Mouse (Mus musculus) left cerebral cortex, postnatal 25 days (tissue): Measurements from ENCODE around the gene Dnajc12. TPM values are rescaled to one million over a fixed set of nuclear protein-coding genes. Genes with fewer than 3 reads are reported as not detected.
"Not testable (repeated sequence)": the region's sequence is repeated elsewhere in the genome, so short reads cannot be mapped to it uniquely, and the experiment has no call there.

Source experiments
- DNase-seq, 2 experiments: peaks; one replicate each; pipeline ENCODE4 v3.0.0; 2022; ENCODE audit warnings: low spot score in 2 of 2, mixed read lengths in 1 of 2
- intact Hi-C: fragments of 180-260 bp; cut with DNase I; formaldehyde crosslinking; loops from one replicate; pipeline ENCODE4 v1.15.1; 2025
- total RNA-seq, 2 experiments: library from RNA; stranded (reverse); gene quantifications; 2 replicates each; pipeline ENCODE4 v1.2.3; 2021

Gene Dnajc12
- total RNA-seq, 2 experiments from 2014 or later, result 17.9 to 20.2 TPM

DNA sequence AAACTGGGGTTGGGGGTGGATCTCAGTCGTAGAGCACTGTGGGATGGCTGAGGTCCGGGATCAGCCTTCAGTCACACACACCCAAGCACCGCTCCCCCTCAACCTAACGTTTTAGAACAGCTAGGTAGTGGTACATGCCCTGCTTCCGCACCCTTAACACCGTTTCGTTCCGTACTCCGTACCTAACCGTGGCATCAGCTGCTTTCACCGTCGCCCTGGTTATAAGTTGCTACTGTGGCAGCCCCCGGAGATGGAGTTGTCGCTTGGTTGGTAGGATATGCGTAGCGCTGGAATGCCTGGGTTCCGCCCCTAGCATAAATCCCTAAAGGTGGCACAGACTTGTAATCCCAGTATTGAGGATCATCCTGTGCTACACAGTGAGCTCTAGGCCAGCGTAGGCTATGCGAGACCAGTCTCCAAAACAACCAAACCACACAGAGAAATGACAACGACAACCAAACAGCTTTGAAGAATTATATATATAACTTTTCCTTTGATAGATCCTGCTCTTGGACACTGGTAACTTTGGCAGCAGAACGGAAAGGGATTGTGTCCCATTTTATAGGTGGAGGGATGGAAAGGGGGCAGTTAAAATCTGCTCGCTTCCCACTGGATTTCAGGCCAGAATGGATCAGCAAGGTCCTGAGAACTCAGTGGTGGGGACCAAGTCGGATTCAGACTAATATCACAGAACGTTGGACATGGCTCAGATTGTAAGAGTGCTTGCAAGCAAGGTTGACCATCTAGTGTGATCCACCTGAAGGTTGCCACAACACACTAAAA is 554 bp upstream of the Dnajc12 start, which contains the start of gene Sirt1:
Sirt1 (minus strand) TSS at position 207 of the 783 bp plus-strand sequence.
- DNase-seq, result peak; percentile 12 to 23
- intact Hi-C loops, result loop anchor here (1.0 to 5.0 kb wide), 3 partner anchors 42 to 139 kb away; partner anchors contain the start of gene Herc4

DNA sequence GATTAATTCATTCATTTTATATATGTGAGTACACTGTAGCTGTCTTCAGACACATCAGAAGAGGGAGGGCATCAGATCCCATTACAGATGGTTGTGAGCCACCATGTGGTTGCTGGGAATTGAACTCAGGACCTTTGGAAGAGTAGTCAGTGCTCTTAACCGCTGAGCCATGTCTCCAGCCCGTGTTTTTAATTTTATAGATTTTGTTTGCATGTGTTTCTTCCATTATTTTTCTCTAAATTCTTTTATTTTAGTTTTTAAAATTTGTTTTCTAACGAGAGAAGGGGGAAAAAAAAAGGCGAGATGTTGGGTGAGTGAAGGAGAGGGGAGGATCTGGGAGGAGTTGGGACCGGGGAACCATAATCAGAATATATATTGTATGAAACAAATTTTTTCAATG is 3.7 kb downstream of the Dnajc12 start:
- intact Hi-C loops, result loop anchor here (2.0 kb wide), 1 partner anchor 233 kb away; no protein-coding TSS in a partner anchor
- DNase-seq, result not testable (repeated sequence)

DNA sequence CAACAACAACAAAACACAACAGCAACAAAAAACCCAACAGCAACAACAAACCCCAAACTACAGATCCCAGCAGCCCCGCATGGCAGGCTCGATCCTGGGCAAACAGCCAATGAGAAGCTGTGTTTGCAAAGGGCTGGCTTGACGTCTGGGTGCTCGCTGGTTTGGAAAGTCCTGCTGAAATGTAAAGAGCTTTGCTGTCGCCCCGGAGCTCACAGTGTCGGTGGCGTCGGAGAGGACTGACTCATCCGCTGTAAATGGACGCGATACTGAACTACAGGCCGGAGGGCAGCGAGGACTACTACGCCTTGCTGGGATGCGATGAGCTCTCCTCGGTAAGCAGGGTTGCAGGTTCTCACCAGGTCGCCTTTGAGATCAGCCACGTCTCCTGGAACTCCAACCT is 4.2 kb downstream of the Dnajc12 start:
- peak; percentile 87 to 93 for DNase-seq
- intact Hi-C loops, result no loop called here

DNA sequence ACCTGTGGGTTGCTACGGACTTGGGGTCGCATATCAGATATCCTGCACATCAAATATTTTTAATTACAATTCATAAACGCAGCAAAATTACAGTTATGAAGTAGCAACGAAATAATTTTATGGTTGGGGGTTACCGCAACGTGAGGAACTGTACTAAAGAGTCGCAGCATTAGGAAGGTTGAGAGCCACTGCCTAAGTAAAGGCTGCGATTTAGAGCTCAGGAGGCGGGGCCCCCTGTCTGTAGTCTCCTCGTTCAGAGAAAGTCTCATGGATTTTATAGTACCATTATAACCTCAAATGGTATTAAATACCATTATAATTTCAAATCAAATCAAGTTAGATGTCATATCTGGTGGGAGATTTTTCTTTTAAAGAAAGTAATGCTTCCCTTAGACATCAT is 4.7 kb downstream of the Dnajc12 start:
- intact Hi-C loops, result no loop called here
- DNase-seq, result no peak

DNA sequence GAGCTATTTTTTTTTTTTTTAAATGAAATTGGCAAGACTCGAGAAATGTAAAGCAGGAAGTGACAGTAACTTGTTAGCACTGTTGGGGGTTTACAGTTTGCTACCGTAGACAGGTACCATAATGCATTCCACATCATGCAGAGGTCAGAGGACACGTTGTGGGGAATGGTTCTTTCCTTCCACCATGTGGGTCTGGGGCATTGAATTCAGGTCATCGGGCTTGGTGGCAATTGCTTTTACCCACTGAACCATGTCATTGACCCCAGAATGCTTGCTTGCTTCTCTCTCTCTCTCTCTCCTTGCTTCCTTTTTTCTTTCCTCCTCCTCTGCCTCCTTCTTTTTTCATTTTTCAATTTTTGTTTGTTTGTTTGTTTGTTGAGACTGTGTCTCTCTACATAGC is 6.7 kb downstream of the Dnajc12 start:
- intact Hi-C loops, result no loop called here

DNA sequence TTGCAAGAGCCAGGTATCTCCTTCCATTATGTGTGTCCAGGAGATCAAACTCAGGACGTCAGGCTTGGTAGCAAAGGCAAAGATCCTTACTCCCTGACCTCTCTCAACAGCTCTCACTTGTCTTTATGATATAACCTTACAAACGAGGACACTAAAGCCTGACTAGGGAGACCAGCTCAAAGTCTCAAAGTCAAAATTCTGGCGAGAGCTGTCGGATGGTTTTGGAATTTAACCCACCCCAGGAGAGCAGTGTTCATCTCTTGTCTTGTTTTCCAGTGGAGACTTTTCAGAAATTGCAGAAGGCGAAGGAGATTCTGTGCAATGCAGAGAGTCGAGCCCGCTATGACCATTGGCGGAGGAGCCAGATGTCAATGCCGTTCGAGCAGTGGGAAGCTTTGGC is 14.7 kb downstream of the Dnajc12 start:
- no peak for DNase-seq
- intact Hi-C loops, result no loop called here

More for the DNA sequence above, 6.7 kb downstream of the Dnajc12 start:
- no peak for DNase-seq

DNA sequence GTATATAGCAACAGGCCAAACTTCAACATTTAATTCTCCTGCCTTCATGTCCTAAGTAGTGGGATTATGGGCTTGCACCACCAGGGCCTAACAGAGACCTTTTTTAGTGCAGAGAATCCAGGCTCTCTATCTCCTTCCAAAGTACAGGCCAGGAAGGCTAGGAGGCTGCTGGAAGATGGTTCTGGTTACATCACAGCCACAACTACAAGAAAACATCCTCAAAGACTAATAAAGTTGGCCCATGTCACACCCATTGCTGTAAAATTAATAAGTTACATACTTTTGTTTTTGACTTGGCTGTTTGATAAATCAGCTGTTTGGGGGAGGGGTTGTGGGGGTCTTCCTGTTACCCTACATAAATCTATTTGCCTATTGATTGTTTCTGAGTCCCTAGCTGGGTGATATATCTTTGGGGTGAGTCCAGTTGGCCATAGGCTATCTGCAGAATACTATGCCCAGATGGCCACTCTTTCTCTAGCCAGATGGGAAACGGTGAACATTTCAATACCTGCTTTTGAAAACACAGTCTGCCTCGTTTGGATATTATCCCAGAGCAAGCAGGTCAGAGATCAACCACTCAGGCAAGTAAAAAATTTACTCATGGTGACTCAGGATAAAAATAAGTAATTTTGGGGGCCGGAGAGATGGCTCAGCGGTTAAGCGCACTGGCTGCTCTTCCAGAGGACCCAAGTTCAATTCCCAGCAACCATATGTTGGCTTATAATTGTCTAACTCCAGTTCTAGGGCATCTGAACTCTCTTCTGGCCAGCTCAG is 20.7 kb downstream of the Dnajc12 start:
- intact Hi-C loops, result no loop called here
- DNase-seq, result no peak

DNA sequence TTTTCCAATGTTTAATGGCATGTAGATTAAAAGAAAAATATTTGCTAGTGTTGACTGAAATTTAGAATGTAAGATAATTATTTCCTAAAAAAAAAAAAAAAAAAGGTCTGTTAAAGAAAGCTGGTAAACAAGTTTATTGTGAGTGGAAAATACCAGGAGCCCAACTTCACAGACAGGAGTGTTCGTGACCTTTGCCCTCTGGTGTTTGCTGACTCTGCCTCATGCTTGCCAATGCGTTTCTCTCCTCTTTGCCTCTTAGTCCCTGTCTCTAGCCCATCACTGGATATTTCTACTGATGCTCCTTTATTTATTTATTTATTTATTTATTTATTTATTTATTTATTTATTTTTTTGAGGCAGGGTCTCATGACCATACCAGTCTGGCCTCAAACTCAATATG is 21.4 kb downstream of the Dnajc12 start:
- DNase-seq, result no peak
- intact Hi-C loops, result no loop called here

DNA sequence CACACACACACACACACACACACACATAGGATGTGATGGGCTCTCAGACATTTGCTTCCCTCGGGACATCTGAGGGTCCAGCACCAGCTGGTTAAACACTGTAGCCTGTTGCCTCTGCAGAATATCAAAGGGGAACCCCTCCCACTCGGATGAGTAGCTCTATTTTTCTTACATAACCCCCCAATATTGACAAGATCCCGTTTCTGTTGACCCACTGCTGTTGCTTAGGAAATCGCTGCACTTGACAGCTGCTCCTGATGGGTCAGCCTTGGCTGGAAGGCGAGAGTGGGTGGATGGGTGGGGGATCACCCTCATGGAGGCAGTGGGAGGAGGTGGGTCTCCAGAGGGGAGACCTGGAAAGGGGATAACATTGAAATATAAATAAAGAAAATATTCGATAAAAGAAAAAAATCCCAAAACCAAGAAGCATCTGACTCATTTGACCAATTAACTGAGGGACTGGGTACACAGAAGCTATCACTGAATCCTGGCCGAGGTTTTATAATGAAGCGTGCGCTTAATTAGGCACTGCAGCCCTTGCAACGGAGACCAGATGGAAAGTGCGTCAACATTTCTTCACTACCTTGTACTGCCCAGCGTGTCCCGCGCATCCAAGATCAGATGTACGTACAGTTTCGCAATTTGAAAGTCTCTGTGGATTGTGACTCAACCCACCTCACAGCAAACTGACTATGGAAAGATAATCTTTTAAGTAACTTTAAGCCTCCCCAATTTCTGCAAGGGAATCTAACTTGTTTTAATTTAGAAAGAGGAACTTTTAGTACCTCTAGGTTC is 28.1 kb downstream of the Dnajc12 start:
- DNase-seq, result no peak
- intact Hi-C loops, result no loop called here

DNA sequence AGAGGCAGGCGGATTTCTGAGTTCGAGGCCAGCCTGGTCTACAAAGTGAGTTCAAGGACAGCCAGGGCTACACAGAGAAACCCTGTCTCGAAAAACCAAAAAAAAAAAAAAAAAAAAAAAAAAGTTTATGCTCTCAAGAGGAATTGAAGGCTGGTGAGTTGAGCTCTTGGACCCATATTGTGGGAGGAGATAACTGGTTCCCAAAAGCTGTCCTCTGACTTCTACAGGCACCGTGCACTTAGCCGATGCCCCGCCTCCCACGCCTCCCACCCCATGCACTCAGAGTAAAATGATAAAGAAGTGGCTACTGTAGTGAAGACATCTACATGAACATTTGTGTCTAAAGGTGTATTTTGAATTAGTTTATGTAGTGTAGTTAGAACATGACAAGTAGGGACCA is 29.4 kb downstream of the Dnajc12 start:
- intact Hi-C loops, DNase-seq: not testable (repeated sequence)

DNA sequence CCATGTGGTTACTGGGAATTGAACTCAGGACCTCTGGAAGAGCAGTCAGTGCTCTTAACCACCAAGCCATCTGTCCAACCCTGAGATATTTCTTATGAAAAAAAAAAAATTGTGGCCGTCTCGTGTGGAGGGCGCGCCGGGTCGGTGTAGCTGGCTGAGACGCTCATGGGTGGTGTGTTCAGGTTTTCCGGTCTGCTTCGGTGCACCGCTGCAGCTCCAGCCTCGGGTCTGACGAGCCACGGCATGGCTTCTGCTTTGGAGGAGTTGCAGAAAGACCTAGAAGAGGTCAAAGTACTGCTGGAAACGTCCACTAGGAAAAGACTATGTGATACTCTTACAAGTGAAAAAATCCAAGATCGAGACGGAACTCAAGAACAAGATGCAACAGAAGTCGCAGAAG is 30.5 kb downstream of the Dnajc12 start:
- intact Hi-C loops, result no loop called here

DNA sequence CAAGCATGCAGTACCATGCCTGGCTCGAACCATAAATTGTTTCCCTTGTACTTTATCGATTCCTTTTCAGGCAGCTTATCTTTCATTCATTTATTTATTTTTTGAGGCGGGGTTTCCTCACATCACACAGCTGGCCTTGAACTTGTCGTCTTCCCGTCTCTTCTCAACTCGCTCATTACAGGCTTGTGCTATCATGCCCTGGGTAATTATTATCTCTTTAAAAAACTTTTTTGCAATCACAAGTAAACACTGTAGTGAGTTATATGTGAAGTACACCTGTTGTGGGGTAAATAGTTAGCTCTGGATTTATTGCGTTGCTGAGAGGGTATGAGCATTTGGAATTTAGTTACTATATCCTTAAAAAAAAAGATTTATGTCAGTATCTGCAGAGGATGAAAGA is 33.0 kb downstream of the Dnajc12 start:
- intact Hi-C loops, result no loop called here
- no peak for DNase-seq

More for the DNA sequence above, 30.5 kb downstream of the Dnajc12 start:
- no peak for DNase-seq

DNA sequence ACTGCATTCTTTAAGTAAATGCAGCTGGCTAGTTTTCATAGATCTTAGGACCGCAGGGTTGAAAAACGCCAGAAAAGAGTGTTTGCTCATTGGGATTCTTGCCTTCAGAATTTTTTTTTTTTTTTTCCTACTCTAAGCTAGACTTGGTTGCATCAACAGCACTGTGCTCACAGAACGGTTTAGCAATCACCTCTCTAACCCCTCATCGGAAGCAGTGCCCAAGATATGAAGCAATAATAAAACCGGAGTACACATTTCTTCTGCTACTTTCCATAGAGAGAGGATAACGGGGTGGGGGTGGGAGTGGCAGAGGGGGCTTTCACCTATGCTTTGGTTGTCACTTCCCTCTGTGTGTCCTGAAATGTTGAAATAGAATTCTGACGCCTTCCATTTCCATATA is 33.6 kb downstream of the Dnajc12 start:
- DNase-seq, result no peak
- intact Hi-C loops, result no loop called here

DNA sequence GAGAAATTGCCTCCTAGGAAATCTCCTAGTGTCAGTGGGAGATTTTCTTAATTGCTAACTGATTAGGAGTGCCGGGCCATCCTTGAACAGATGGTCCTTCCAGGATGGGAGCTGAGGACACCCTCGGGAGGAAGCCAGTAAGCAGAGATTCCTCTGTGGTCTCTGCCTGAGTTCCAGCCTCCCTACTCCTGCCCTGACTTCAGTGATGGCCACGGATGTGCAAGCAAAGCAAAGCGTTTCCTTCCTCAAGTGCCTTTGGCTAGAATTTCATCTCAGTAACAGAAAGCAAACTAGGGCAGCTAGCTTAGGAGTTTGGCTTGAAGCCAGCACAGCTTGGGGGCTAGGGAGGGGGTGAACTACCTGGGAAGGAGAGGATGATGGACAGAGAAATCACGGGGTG is 34.8 kb downstream of the Dnajc12 start:
- no peak for DNase-seq
- intact Hi-C loops, result no loop called here

DNA sequence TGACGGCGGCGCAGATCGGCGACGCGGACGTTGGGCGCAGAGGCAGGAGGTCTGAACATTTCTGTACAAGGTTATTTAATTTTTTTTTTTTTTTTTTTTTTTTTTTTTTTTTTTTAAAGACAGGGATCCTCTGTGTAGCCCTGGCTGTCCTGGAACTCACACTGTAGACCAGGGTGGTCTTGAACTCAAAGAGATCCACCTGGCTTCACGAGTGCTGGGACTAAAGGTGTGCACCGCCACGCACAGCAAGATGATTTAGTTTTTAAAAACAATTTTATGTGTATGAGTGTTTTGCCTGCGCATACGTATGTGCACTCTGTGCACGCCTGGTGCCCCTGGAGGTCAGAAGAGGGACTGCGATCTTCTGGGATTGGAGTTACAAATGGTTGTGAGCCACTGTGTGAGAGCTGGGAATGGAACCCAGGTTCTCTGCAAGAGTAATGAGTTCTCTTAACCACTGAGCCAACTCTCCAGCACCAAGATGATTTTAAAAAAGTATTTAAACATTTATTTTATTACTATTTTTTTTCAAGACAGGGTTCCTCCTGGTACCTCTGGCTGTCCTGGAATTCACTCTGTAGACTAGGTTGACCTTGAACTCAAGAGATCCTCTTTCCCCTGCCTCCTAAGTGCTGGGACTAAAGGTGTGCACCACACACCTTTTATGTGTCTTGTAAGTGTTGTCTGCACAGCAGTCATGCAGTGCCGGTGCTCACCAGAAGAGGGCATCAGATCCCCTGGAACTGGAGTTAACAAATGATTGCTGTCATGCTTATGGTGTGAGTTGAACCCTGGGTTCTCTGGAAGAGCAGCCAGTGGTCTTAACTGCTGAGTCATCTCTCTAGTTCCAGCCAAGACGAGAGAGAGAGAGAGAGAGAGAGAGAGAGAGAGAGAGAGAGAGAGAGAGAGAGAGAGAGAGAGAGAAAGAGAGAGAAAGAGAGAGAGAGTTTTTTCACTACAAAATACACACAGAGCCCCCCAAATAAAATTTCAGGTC is 39.8 kb downstream of the Dnajc12 start, which contains the start of gene Gm7075:
Gm7075 (minus strand) TSS at position 51 of the 997 bp plus-strand sequence.
- DNase-seq, result peak in 1 of 2 experiments; percentile 17

DNA sequence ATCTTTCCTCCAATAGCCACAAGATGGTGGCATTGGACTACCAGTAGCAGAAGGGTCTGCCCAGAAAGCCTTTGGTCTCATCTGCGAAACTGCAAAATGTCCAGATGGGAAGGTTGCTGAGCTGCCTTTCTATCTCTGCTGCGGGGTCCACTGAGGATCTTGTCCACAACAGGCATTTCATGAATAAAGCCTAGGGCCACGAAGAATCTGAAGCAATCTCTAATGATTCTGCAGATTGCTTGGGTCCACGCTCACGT is 40.4 kb downstream of the Dnajc12 start:
- intact Hi-C loops, result loop anchor here (10.0 kb wide), 1 partner anchor 662 kb away; no protein-coding TSS in a partner anchor

More for the DNA sequence above, 39.8 kb downstream of the Dnajc12 start, which contains the start of gene Gm7075:
- intact Hi-C loops, result loop anchor here (10.0 kb wide), 1 partner anchor 663 kb away; no protein-coding TSS in a partner anchor

DNA sequence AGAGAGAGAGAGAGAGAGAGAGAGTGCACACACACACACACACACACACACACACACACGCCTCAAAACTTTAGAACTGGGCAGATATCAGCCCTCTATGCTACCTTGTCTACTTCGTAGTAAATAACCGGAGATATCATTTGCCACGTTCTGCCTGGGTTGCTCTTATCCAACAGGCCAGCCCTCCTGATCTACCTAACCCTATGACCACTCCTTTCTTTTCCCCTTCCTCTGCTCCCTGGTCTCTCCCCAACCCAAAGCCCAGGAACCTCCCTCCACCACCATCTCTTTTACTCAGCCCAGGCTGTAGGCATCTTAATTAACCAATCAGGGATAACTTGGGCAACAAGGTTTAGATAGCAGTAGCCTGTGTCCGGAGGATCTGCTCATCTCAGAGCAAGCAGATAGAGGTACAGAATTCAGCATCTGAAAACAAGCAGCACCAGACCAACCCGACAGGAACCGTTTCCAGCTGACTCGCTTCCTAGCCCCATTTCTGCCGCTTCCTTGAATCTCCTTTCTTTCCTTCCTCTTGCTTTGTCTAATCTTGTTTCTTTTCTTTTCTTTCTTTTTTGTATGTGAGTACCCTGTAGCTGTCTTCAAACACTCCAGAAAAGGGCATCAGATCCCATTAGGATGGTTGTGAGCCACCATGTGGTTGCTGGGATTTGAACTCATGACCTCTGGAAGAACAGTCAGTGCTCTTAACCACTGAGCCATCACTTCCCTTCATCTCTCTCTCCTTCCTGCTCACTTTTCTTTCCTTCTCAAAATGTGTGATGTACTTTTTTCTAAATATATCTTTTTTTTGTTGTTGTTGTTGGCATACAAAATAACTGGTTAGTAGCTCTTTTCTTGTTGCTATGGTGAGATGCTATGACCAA is 41.6 kb downstream of the Dnajc12 start:
- no peak for DNase-seq
- intact Hi-C loops, result loop anchor here (10.0 kb wide), 1 partner anchor 661 kb away; no protein-coding TSS in a partner anchor

More for the DNA sequence above, 40.4 kb downstream of the Dnajc12 start:
- DNase-seq, result no peak

DNA sequence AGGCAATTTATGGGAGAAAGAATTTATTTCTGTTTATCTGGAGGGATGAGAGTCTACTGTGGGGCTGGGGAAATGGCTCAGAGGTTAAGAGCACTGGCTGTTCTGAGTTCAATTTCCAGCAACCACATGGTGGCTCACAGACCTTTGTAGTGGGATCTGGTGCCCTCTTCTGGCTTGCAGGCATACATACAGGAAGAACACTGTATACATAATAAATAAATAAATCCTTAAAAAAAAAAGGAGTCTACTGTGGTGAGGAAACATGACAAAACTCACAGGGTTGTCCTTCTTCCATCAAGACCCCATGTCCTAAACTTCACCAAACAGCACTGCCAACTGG is 42.2 kb downstream of the Dnajc12 start:
- intact Hi-C loops, result loop anchor here (10.0 kb wide), 1 partner anchor 660 kb away; no protein-coding TSS in a partner anchor
- DNase-seq, result peak in 1 of 2 experiments; percentile 30
